Mouse (Mus musculus) stomach, postnatal 0 days (tissue): Measurements from ENCODE around the gene Hist2h2aa2. TPM values are rescaled to one million over a fixed set of nuclear protein-coding genes. Genes with fewer than 3 reads are reported as not detected.
A peak's percentile ranks its signal among the peaks of the same experiment; 100 is the strongest.
"Not testable (repeated sequence)": the region's sequence is repeated elsewhere in the genome, so short reads cannot be mapped to it uniquely, and the experiment has no call there.

Experiments
- ATAC-seq: fragments of 200-750 bp; cut with Nextera tagmentation; 2 replicates; pipeline ENCODE4 v1.8.0; 2017; ENCODE audit not compliant: low FRiP score, low TSS enrichment
- DNase-seq: peaks from one replicate; pipeline ENCODE4 v3.0.0-alpha.2; 2016; ENCODE audit warnings: low spot score
- H3K27ac ChIP-seq: fragments of 300-500 bp; sonication (generic); replicated peaks from 2 replicates; pipeline ENCODE4 v1.5.1; 2014; ENCODE audit warnings: mild to moderate bottlenecking, control low read depth
- H3K27me3 ChIP-seq: fragments of 300-500 bp; sonication (generic); 2 replicates; pipeline ENCODE4 v1.6.1; 2014; ENCODE audit warnings: low read length; ENCODE audit not compliant: control insufficient read depth, insufficient read depth
- H3K36me3 ChIP-seq: fragments of 300-500 bp; sonication (generic); 2 replicates; pipeline ENCODE4 v1.6.1; 2014; ENCODE audit warnings: low read length, mixed read lengths; ENCODE audit not compliant: control insufficient read depth, insufficient read depth
- H3K4me1 ChIP-seq: fragments of 300-500 bp; sonication (generic); replicated peaks from 2 replicates; pipeline ENCODE4 v1.6.1; 2014; ENCODE audit warnings: antibody characterized with exemption; ENCODE audit not compliant: control insufficient read depth, insufficient read depth
- H3K4me2 ChIP-seq: fragments of 300-500 bp; sonication (generic); replicated peaks from 2 replicates; pipeline ENCODE4 v1.6.1; 2014; ENCODE audit warnings: low read depth, mild to moderate bottlenecking, control low read depth, moderate library complexity
- H3K4me3 ChIP-seq: fragments of 300-500 bp; sonication (generic); 2 replicates; pipeline ENCODE4 v1.5.1; 2014; ENCODE audit warnings: low read depth, low read length, control low read depth
- H3K9ac ChIP-seq: fragments of 300-500 bp; sonication (generic); 2 replicates; pipeline ENCODE4 v1.6.1; 2014; ENCODE audit warnings: mild to moderate bottlenecking, low read length, control low read depth, mixed read lengths
- H3K9me3 ChIP-seq: fragments of 300-500 bp; sonication (generic); 2 replicates; pipeline ENCODE4 v1.6.1; 2016; ENCODE audit warnings: low read length; ENCODE audit not compliant: control insufficient read depth
- CTCF ChIP-seq: IDR thresholded peaks from 2 replicates; pipeline ENCODE4 v1.5.1; 2016; ENCODE audit warnings: antibody characterized with exemption, low read depth, mild to moderate bottlenecking, moderate library complexity
- EP300 ChIP-seq: optimal IDR thresholded peaks from 2 replicates; pipeline ENCODE3; 2016; ENCODE audit warnings: antibody characterized with exemption
- WGBS: fragments of 180-500 bp; shearing (Covaris S2); extraction: QIAGEN DNeasy Blood & Tissue Kit; methylation state at CpG from one replicate; pipeline ENCODE4 v1.1.7; 2014; 5-methylcytosine and 5-hydroxymethylcytosine counted together
- polyA plus RNA-seq: library from polyadenylated mRNA; unstranded; fragments of >200 nt; fragmentation: Nextera tagmentation; extraction: Ambion mirVana; gene quantifications from 2 replicates; pipeline ENCODE4 v1.2.1, GENCODE M21; 2015

Hist2h2aa2 gene
- polyA plus RNA-seq, 1 experiment from 2014 or later = 246 TPM

DNA sequence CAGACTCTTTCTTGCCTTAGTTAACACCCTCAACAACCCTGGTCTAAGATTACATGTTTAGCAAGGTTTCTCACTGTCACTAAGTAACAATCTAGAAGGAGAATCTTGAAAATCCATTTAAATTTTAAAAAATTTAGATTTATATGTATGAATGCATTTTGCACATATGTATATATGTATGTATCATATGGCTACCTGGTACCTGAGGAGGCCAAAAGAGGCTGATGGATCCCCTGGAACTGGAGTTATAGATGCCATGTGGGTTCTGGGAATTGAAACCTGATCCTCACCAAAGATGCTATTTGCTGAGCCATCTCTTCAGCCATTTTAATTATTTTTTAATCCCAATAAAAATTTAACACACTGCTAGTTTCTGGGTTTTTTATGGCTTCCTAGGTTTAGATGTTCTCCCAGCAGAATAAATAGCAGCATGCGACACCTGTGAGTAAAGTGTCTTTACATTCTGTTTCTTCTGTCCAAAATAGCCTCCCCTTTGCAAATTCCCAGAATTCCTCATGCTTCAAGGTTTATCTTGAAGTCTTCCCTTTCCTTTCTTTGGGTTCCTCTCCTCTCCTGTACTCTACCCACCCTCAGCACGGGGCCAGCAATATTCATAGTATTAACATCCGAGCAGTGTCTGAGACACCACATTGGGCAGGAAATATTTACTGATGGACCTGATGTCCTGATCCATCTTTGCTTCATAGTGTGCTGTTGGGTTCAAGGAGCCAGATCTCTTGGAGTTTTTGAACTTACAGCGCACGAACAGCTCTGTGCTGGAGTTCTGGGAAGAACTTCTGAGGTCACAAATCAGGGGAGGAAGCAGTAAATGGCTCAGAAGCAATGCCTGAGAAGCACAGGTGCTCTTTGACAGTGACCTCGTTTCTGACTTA, 8.3 kb upstream of the Hist2h2aa2 start:
- 33% methylated on average over 6 of the region's 6 CpGs for WGBS
- ATAC-seq (no peak), DNase-seq (no peak)
- Histone ChIP-seq H3K9me3 (no peaks in the 10 kb centered on the region), H3K27ac (no peak overlapping the region), H3K4me1 (0 out of 2 replicates have a peak, but pooled peaks cover 3% of the 10 kb centered on the region), H3K4me2 (peak overlapping the region; percentile 41), H3K27me3 (no peaks in the 10 kb centered on the region), H3K9ac (no peak overlapping the region), H3K4me3 (no peak overlapping the region), H3K36me3 (no peaks in the 10 kb centered on the region)
- TF ChIP-seq CTCF = no peak

DNA sequence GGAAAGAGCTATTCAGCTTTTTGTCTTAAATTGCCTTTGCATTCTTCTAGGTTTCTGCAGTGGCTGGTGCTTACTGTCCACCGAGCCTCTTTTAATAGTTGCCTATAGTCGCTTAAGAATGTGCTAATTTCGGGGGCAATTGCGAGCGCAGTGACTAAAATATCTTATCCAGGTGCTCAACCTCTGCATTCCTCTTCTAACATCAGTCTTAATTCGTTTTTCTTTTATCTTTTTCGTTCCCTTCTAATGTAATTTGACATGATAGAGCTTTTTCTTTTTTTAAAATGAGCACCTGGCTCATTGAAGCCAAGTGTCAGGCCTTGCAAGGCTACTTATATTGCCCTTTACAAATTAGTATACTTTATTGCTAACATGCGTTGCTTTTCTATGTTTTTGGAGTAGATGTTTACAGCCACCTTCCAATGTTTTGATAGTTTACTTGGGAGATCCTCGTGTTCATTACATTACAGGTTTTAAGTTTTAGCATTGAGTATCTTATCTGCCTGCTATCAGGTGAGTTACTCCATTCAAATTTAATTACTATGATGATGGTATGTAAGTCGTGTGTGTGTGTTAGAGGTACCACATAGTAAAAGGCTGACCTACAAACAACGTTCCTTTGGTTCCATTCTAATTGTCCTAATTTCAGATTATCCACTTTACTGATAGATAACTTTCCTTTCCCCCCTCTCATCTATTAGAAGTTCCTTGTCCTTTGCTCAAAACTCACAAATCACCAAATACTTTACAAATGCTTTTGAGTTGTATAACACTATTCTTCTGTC, 7.5 kb upstream of the Hist2h2aa2 start:
- ATAC-seq = no peak
- Histone ChIP-seq H3K4me2 (peak overlapping the region; percentile 41), H3K9ac (peak overlapping the region; percentile 45; the same call in 1 of the 2 replicates), H3K4me1 (0 out of 2 replicates have a peak, but pooled peaks cover 3% of the 10 kb centered on the region), H3K36me3 (no peaks in the 10 kb centered on the region), H3K4me3 (peak overlapping the region; percentile 23), H3K27me3 (no peaks in the 10 kb centered on the region), H3K9me3 (no peaks in the 10 kb centered on the region), H3K27ac (no peak overlapping the region)
- 10% methylated on average over 11 of the region's 11 CpGs for WGBS
- no peak for DNase-seq
- TF ChIP-seq CTCF (no peak), EP300 (no peak)

- not testable (repeated sequence) for DNase-seq, H3K36me3 ChIP-seq, H3K4me1 ChIP-seq, H3K9me3 ChIP-seq, H3K27ac ChIP-seq, H3K27me3 ChIP-seq
- Histone ChIP-seq H3K9ac (peak within 1 kb of the TSS; percentile 45; the same call in 1 of the 2 replicates), H3K4me2 (peak within 1 kb of the TSS; percentile 41), H3K4me3 (peak within 1 kb of the TSS; percentile 23)
- ATAC-seq = peak; percentile 95
- 0% methylated on average over 5 of the region's 47 CpGs for WGBS
Observed at GRCm38 (mm10) chr3:96246427-96246856, 6.4 kb upstream of the Hist2h2aa2 start, which contains the start of gene Hist2h3c1. Gene Hist2h3c1, plus strand, starts transcription at chr3:96246685.

DNA sequence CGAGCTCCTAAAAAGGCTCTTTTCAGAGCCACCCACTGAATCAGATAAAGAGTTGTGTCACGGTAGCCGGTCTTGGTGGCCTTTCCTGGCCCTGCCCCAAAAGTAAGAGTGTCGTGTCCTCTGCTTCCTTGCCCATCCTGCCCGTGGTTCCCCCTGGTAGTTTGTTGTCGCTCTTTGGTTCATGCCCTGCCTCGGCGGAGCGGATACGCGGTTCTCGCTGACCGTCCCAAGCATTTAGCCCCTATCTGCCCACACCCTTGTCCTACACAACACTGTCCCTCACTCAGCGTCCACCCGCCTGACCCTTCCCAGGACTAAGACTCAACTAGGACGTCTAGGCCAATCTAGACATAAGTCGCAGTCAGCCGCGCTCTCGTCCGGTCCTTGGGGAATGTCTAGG, 5.9 kb upstream of the Hist2h2aa2 start:
- H3K9me3 ChIP-seq, DNase-seq, H3K27ac ChIP-seq, H3K36me3 ChIP-seq, H3K4me1 ChIP-seq, H3K4me2 ChIP-seq, H3K9ac ChIP-seq, ATAC-seq, H3K27me3 ChIP-seq: not testable (repeated sequence)
- WGBS = 0% methylated on average over 10 of the region's 21 CpGs
- peak overlapping the region; percentile 21; the same call in 1 of the 2 replicates for H3K4me3 ChIP-seq

DNA sequence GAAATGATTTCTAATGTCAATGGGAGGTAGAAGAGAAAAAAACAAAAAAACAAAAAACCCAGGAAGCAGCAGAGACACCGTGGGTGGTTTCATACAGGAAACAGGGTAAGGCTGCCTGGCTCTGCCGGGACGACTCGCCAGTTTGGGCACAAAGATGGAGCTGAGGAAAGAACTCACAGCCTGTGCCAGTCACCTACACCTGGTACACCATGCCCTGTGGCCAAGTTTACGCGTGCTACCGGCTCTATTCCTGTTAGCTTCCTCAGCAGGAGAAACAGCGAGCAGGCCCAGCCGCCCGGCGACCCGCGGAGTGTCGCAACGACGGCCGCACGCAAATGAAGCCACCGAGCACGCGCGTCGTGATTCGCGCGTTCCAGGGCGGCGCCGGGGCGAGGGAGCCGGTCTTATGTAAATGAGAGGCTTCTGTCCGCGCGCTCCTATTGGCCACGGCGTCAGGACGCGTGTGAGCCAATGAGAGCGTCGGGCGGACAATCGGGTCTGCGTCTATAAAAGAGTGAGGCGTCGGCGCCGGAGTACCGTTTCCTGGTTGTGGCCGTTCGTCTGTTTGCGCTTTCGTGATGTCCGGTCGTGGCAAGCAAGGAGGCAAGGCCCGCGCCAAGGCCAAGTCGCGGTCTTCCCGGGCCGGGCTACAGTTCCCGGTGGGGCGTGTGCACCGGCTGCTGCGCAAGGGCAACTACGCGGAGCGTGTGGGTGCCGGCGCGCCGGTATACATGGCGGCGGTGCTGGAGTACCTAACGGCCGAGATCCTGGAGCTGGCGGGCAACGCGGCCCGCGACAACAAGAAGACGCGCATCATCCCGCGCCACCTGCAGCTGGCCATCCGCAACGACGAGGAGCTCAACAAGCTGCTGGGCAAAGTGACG, 5.2 kb upstream of the Hist2h2aa2 start, which contains the start of gene Hist2h2aa1:
TSS of gene Hist2h2aa1 (plus strand) at position 495 of the 884 bp plus-strand sequence.
- H3K27me3 ChIP-seq, H3K9me3 ChIP-seq, H3K36me3 ChIP-seq, H3K4me1 ChIP-seq: not testable (repeated sequence)
- WGBS = 0% methylated on average over 25 of the region's 88 CpGs
- DNase-seq = peak; percentile 81
- Histone ChIP-seq H3K9ac (peak within 1 kb of the TSS; percentile 65), H3K4me2 (peak within 1 kb of the TSS; percentile 56), H3K4me3 (peak within 1 kb of the TSS; percentile 46), H3K27ac (peak within 1 kb of the TSS; percentile 92)
- ATAC-seq = peak; percentile 90
